Mouse (Mus musculus) MEL (cell line): ENCODE results near the gene Gm19684.
"Not testable (repeated sequence)": the region's sequence is repeated elsewhere in the genome, so short reads cannot be mapped to it uniquely, and the experiment has no call there.

Source experiments
- CTCF ChIP-seq, 3 experiments: IDR thresholded peaks in 2 of 3; conservative IDR thresholded peaks in 1 of 3; 2 replicates each; pipeline ENCODE4 v1.5.1; 2011 to 2012; ENCODE audit warnings: low read length in 3 of 3, low read depth in 2 of 3, mild to moderate bottlenecking in 2 of 3, improper control_type of control experiment in 1 of 3, inconsistent platforms in 1 of 3, mixed read lengths in 1 of 3, moderate library complexity in 1 of 3; ENCODE audit not compliant: control insufficient read depth in 1 of 3, insufficient read depth in 1 of 3, poor library complexity in 1 of 3, severe bottlenecking in 1 of 3
- EP300 ChIP-seq, 2 experiments: IDR thresholded peaks; 2 replicates each; pipeline ENCODE4 v1.6.1; 2011; ENCODE audit warnings: improper control_type of control experiment in 2 of 2, low read length in 2 of 2, low read depth in 1 of 2, mild to moderate bottlenecking in 1 of 2
- ETS1 ChIP-seq: IDR thresholded peaks from 2 replicates; pipeline ENCODE4 v1.6.1; 2012; ENCODE audit warnings: low read depth, mild to moderate bottlenecking, inconsistent platforms, low read length, improper control_type of control experiment, moderate library complexity
- GABPA ChIP-seq: IDR thresholded peaks from 2 replicates; pipeline ENCODE4 v1.6.1; 2012; ENCODE audit warnings: low read depth, mild to moderate bottlenecking, inconsistent platforms, low read length, improper control_type of control experiment, moderate library complexity
- HCFC1 ChIP-seq: IDR thresholded peaks from 2 replicates; pipeline ENCODE4 v1.6.1; 2012; ENCODE audit warnings: low read depth, mild to moderate bottlenecking, inconsistent platforms, low read length, improper control_type of control experiment, moderate library complexity
- MAFK ChIP-seq: IDR thresholded peaks from 2 replicates; pipeline ENCODE4 v1.6.1; 2011; ENCODE audit warnings: low read depth, mild to moderate bottlenecking, low read length, improper control_type of control experiment, borderline replicate concordance
- MAZ ChIP-seq: IDR thresholded peaks from 2 replicates; pipeline ENCODE4 v1.6.1; 2012; ENCODE audit warnings: low read depth, mild to moderate bottlenecking, inconsistent platforms, low read length, improper control_type of control experiment
- MYC ChIP-seq: IDR thresholded peaks from 2 replicates; pipeline ENCODE4 v1.6.1; 2011; ENCODE audit warnings: low read depth, mild to moderate bottlenecking, low read length, improper control_type of control experiment, moderate library complexity
- POLR2A ChIP-seq, 2 experiments: IDR thresholded peaks; 2 replicates each; pipeline ENCODE4 v1.6.1; 2011 to 2012; ENCODE audit warnings: low read length in 2 of 2, mild to moderate bottlenecking in 2 of 2, control low read depth in 1 of 2, improper control_type of control experiment in 1 of 2, low read depth in 1 of 2, moderate library complexity in 1 of 2; ENCODE audit not compliant: control insufficient read depth in 1 of 2, insufficient read depth in 1 of 2, poor library complexity in 1 of 2
- TAL1 ChIP-seq: IDR thresholded peaks from 2 replicates; pipeline ENCODE4 v1.6.1; 2012; ENCODE audit warnings: mild to moderate bottlenecking, inconsistent platforms, low read length, moderate library complexity, mixed read lengths
- TCF12 ChIP-seq: IDR thresholded peaks from 2 replicates; pipeline ENCODE4 v1.6.1; 2014; ENCODE audit warnings: low read depth, mild to moderate bottlenecking, inconsistent platforms, low read length, improper control_type of control experiment, moderate library complexity
- UBTF ChIP-seq: IDR thresholded peaks from 2 replicates; pipeline ENCODE4 v1.6.1; 2012; ENCODE audit warnings: low read depth, mild to moderate bottlenecking, inconsistent platforms, low read length, improper control_type of control experiment, moderate library complexity, borderline replicate concordance; ENCODE audit not compliant: insufficient read depth
- ZNF384 ChIP-seq: IDR thresholded peaks from 2 replicates; pipeline ENCODE4 v1.6.1; 2012; ENCODE audit warnings: low read depth, mild to moderate bottlenecking, inconsistent platforms, low read length, improper control_type of control experiment

- not testable (repeated sequence) for TF ChIP-seq MAZ; ZNF384; CTCF (IDR thresholded peaks at IDR 0.05 in 2 of 3, conservative IDR thresholded peaks at IDR 0.05 in 1 of 3; ENCODE audit: control insufficient read depth in 1 of 3, insufficient read depth in 1 of 3, low read depth in 2 of 3, low read length in 3 of 3, poor library complexity in 1 of 3, severe bottlenecking in 1 of 3); EP300 (IDR thresholded peaks at IDR 0.05; ENCODE audit: low read depth in 1 of 2, low read length in 2 of 2); POLR2A (IDR thresholded peaks at IDR 0.05; ENCODE audit: control insufficient read depth in 1 of 2, insufficient read depth in 1 of 2, low read depth in 1 of 2, low read length in 2 of 2, poor library complexity in 1 of 2); ETS1; GABPA; TAL1; MYC; MAFK; UBTF; TCF12; HCFC1
Observed at GRCm38 (mm10) chr17:36116545-36116944, 4.9 kb upstream of the Gm19684 start.
